Mouse (Mus musculus): ENCODE results near the gene Dgat2.

The Dgat2 gene

GRCm38 (mm10) chr7:99164873-99165410 is 17.6 kb downstream of the Dgat2 start:
- DNase-seq (ENCODE audit: extremely low read depth, insufficient read length, low spot score): no peak

- no peak for DNase-seq (ENCODE audit: extremely low read depth, insufficient read length, low spot score)
Observed at GRCm38 (mm10) chr7:99162462-99162861, 20.1 kb downstream of the Dgat2 start.

- no peak for DNase-seq (ENCODE audit: extremely low read depth, insufficient read length, low spot score)
Observed at GRCm38 (mm10) chr7:99161961-99162360, 20.6 kb downstream of the Dgat2 start.

- no peak for DNase-seq (ENCODE audit: extremely low read depth, insufficient read length, low spot score)
Observed at GRCm38 (mm10) chr7:99161529-99161928, 21.0 kb downstream of the Dgat2 start.

- DNase-seq (ENCODE audit: extremely low read depth, insufficient read length, low spot score): no peak
Observed at GRCm38 (mm10) chr7:99160995-99161394, 21.5 kb downstream of the Dgat2 start.

- DNase-seq (ENCODE audit: extremely low read depth, insufficient read length, low spot score): no peak
Observed at GRCm38 (mm10) chr7:99159446-99159845, 23.1 kb downstream of the Dgat2 start.

GRCm38 (mm10) chr7:99158904-99159303 is 23.6 kb downstream of the Dgat2 start:
- no peak for DNase-seq (ENCODE audit: extremely low read depth, insufficient read length, low spot score)

- DNase-seq (ENCODE audit: extremely low read depth, insufficient read length, low spot score): no peak
Observed at GRCm38 (mm10) chr7:99158011-99158410, 24.5 kb downstream of the Dgat2 start.

- DNase-seq (ENCODE audit: extremely low read depth, insufficient read length, low spot score): no peak
Observed at GRCm38 (mm10) chr7:99156737-99157136, 25.8 kb downstream of the Dgat2 start.

- DNase-seq (ENCODE audit: extremely low read depth, insufficient read length, low spot score): peak; percentile 48
Observed at GRCm38 (mm10) chr7:99155311-99156289, 26.9 kb downstream of the Dgat2 start.

GRCm38 (mm10) chr7:99154648-99155151 is 27.8 kb downstream of the Dgat2 start:
- peak; percentile 24 for DNase-seq (ENCODE audit: extremely low read depth, insufficient read length, low spot score)

- no peak for DNase-seq (ENCODE audit: extremely low read depth, insufficient read length, low spot score)
Observed at GRCm38 (mm10) chr7:99153686-99154202, 28.8 kb downstream of the Dgat2 start.

- DNase-seq (ENCODE audit: extremely low read depth, insufficient read length, low spot score): no peak
Observed at GRCm38 (mm10) chr7:99152756-99153155, 29.8 kb downstream of the Dgat2 start.

GRCm38 (mm10) chr7:99151342-99151741 is 31.2 kb downstream of the Dgat2 start:
- DNase-seq (ENCODE audit: extremely low read depth, insufficient read length, low spot score): peak; percentile 79

GRCm38 (mm10) chr7:99149017-99149416 is 33.5 kb downstream of the Dgat2 start:
- no peak for DNase-seq (ENCODE audit: extremely low read depth, insufficient read length, low spot score)

- no peak for DNase-seq (ENCODE audit: extremely low read depth, insufficient read length, low spot score)
Observed at GRCm38 (mm10) chr7:99147494-99147893, 35.0 kb downstream of the Dgat2 start.

GRCm38 (mm10) chr7:99146906-99147305 is 35.6 kb downstream of the Dgat2 start:
- no peak for DNase-seq (ENCODE audit: extremely low read depth, insufficient read length, low spot score)

GRCm38 (mm10) chr7:99146011-99146410 is 36.5 kb downstream of the Dgat2 start:
- DNase-seq (ENCODE audit: extremely low read depth, insufficient read length, low spot score): peak; percentile 20

- DNase-seq (ENCODE audit: extremely low read depth, insufficient read length, low spot score): no peak
Observed at GRCm38 (mm10) chr7:99144616-99145015, 37.9 kb downstream of the Dgat2 start.

GRCm38 (mm10) chr7:99143244-99143643 is 39.3 kb downstream of the Dgat2 start:
- DNase-seq (ENCODE audit: extremely low read depth, insufficient read length, low spot score): no peak

- DNase-seq (ENCODE audit: extremely low read depth, insufficient read length, low spot score): no peak
Observed at GRCm38 (mm10) chr7:99141919-99142606, 40.5 kb downstream of the Dgat2 start.
